Mouse (Mus musculus) embryonic facial prominence, embryonic 14.5 days (tissue): ENCODE results near the gene Mical1. TPM values are rescaled to one million over a fixed set of nuclear protein-coding genes. Genes with fewer than 3 reads are reported as not detected.

Experiments used
- ATAC-seq: fragments of 200-750 bp; cut with Nextera tagmentation; 2 replicates; pipeline ENCODE4 v1.8.0; 2017; ENCODE audit warnings: low read depth, moderate number of reproducible peaks, moderate TSS enrichment
- DNase-seq: peaks from one replicate; pipeline ENCODE4 v3.0.0-alpha.2; 2015; ENCODE audit warnings: low spot score
- H3K27ac ChIP-seq: fragments of 300-500 bp; sonication (generic); replicated peaks from 2 replicates; pipeline ENCODE4 v1.5.1; 2014; ENCODE audit warnings: low read depth, mild to moderate bottlenecking, low read length, moderate library complexity
- H3K27me3 ChIP-seq: fragments of 300-500 bp; sonication (generic); replicated peaks from 2 replicates; pipeline ENCODE4 v1.6.1; 2014; ENCODE audit warnings: low read length; ENCODE audit not compliant: control insufficient read depth, insufficient read depth
- H3K36me3 ChIP-seq: fragments of 300-500 bp; sonication (generic); 2 replicates; pipeline ENCODE4 v1.6.1; 2014; ENCODE audit warnings: low read length, mixed read lengths; ENCODE audit not compliant: control insufficient read depth, insufficient read depth
- H3K4me1 ChIP-seq: fragments of 300-500 bp; sonication (generic); 2 replicates; pipeline ENCODE4 v1.6.1; 2014; ENCODE audit warnings: antibody characterized with exemption, low read length; ENCODE audit not compliant: control insufficient read depth, insufficient read depth
- H3K4me2 ChIP-seq: fragments of 300-500 bp; sonication (generic); 2 replicates; pipeline ENCODE4 v1.6.1; 2014; ENCODE audit warnings: low read depth, mild to moderate bottlenecking, low read length, moderate library complexity, mixed read lengths
- H3K4me3 ChIP-seq: fragments of 300-500 bp; sonication (generic); 2 replicates; pipeline ENCODE4 v1.5.1; 2014; ENCODE audit warnings: low read depth, mild to moderate bottlenecking, low read length
- H3K9ac ChIP-seq: fragments of 300-500 bp; sonication (generic); 2 replicates; pipeline ENCODE4 v1.6.1; 2014; ENCODE audit warnings: low read depth, mild to moderate bottlenecking, low read length, moderate library complexity, mixed read lengths
- H3K9me3 ChIP-seq: fragments of 300-500 bp; sonication (generic); 2 replicates; pipeline ENCODE4 v1.6.1; 2016; ENCODE audit warnings: low read length; ENCODE audit not compliant: control insufficient read depth
- whole genome bisulfite sequencing: fragments of 180-500 bp; shearing (Covaris S2); extraction: QIAGEN DNeasy Blood & Tissue Kit; methylation state at CpG from one replicate; pipeline ENCODE4 v1.1.7; 2014; 5-methylcytosine and 5-hydroxymethylcytosine counted together
- polyA plus RNA-seq: library from polyadenylated mRNA; unstranded; fragments of >200 nt; fragmentation: Nextera tagmentation; extraction: Ambion mirVana; gene quantifications from 2 replicates; pipeline ENCODE4 v1.2.1, GENCODE M21; 2014

The Mical1 gene
- polyA plus RNA-seq, 1 experiment from 2014 or later, result 26.4 TPM

GRCm38 (mm10) chr10:41472962-41473481 lies 3.1 kb upstream of the Mical1 start:
- WGBS, result 75% methylated on average over 5 of the region's 5 CpGs
- no peaks in the 10 kb centered on the region for H3K27me3 ChIP-seq
- no peak overlapping the region for H3K9ac ChIP-seq
- DNase-seq (no peak), ATAC-seq (no peak)
- no peak overlapping the region for H3K4me2 ChIP-seq
- H3K4me3 ChIP-seq, result no peak overlapping the region
- no peaks in the 10 kb centered on the region for H3K36me3 ChIP-seq
- peaks cover 12% of the 10 kb centered on the region for H3K4me1 ChIP-seq
- no peak overlapping the region for H3K27ac ChIP-seq
- no peaks in the 10 kb centered on the region for H3K9me3 ChIP-seq

GRCm38 (mm10) chr10:41473782-41474468 lies 2.2 kb upstream of the Mical1 start:
- DNase-seq (no peak), ATAC-seq (no peak)
- no peak overlapping the region for H3K27ac ChIP-seq
- H3K4me3 ChIP-seq, result no peak overlapping the region
- H3K27me3 ChIP-seq, result no peaks in the 10 kb centered on the region
- peaks cover 14% of the 10 kb centered on the region for H3K4me1 ChIP-seq
- no peaks in the 10 kb centered on the region for H3K9me3 ChIP-seq
- WGBS, result 71% methylated on average over 6 of the region's 6 CpGs
- no peak overlapping the region for H3K4me2 ChIP-seq
- H3K9ac ChIP-seq, result no peak overlapping the region
- H3K36me3 ChIP-seq, result no peaks in the 10 kb centered on the region

GRCm38 (mm10) chr10:41474981-41475391 lies 1.1 kb upstream of the Mical1 start:
- H3K9ac ChIP-seq, result no peak overlapping the region
- H3K9me3 ChIP-seq, result no peaks in the 10 kb centered on the region
- H3K36me3 ChIP-seq, result no peaks in the 10 kb centered on the region
- WGBS, result 63% methylated on average over 1 of the region's 1 CpGs
- ATAC-seq (no peak), DNase-seq (no peak)
- no peak overlapping the region for H3K4me2 ChIP-seq
- H3K27ac ChIP-seq, result 0 out of 2 replicates have a peak overlapping the region, but pooled peaks have one; percentile 15
- no peaks in the 10 kb centered on the region for H3K27me3 ChIP-seq
- H3K4me3 ChIP-seq, result no peak overlapping the region
- peaks cover 14% of the 10 kb centered on the region for H3K4me1 ChIP-seq

- Histone ChIP-seq H3K4me1 (peaks cover 14% of the 10 kb centered on the region), H3K9ac (peak overlapping the region; percentile 72), H3K27ac (peak overlapping the region; percentile 79), H3K4me3 (peak overlapping the region; percentile 53), H3K9me3 (no peaks in the 10 kb centered on the region), H3K36me3 (peaks cover 16% of the 10 kb centered on the region; the same call in 1 of the 2 replicates), H3K27me3 (no peaks in the 10 kb centered on the region), H3K4me2 (peak overlapping the region; percentile 90)
- 0% methylated on average over 9 of the region's 9 CpGs for WGBS
- peak; percentile 68 for DNase-seq
- ATAC-seq, result peak; percentile 20; the same call in 1 of the 2 replicates
Measured at GRCm38 (mm10) chr10:41477018-41477277, 834 bp downstream of the Mical1 start.

DNA sequence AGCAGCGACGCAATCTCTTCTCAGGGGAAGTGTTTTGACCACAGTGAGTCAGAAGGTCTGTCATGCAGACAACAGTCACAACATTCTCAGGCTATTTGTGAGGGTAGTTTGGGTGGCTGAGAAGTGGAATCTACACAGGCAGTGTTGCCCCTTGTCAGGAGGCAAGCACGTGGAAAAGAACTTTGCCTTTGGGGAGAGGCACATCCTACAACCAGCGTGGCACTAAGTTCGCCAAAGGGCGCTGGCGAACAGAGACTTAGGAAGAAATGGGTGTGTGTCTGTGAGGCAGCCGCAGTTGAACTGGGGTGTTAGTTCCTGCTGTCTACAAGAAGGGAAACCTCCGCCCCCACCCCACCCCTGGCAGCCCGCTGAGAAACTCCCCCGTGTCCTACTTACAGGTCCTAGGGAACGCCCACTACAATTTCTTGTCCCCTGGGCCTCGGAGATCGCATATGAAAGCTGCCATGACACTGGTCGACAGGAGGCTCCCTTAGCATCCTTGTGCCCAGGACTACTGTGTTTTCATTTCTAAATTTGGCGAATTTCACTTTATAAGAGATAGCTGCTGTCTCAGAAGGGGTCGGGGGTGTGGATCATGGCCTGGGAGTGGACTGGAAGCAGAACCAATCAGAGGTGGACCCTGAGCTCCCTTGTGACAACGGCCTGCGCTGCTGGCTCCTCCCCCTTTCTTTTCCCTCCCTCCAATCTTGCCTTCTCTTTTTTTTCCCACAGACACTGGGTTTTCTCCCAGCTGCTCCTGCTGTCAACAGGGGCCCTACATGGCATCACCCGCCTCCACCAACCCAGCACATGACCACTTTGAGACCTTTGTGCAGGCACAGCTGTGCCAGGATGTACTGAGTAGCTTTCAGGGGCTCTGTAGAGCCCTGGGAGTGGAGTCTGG lies 1.4 kb downstream of the Mical1 start:
- ATAC-seq (peak; percentile 82), DNase-seq (peak; percentile 87)
- Histone ChIP-seq H3K9me3 (no peaks in the 10 kb centered on the region), H3K4me1 (peaks cover 14% of the 10 kb centered on the region), H3K4me2 (peak overlapping the region; percentile 90), H3K27me3 (no peaks in the 10 kb centered on the region), H3K36me3 (peaks cover 22% of the 10 kb centered on the region; the same call in 1 of the 2 replicates), H3K27ac (peak overlapping the region; percentile 79), H3K4me3 (peak overlapping the region; percentile 53), H3K9ac (peak overlapping the region; percentile 72)
- 3% methylated on average over 18 of the region's 20 CpGs for WGBS

DNA sequence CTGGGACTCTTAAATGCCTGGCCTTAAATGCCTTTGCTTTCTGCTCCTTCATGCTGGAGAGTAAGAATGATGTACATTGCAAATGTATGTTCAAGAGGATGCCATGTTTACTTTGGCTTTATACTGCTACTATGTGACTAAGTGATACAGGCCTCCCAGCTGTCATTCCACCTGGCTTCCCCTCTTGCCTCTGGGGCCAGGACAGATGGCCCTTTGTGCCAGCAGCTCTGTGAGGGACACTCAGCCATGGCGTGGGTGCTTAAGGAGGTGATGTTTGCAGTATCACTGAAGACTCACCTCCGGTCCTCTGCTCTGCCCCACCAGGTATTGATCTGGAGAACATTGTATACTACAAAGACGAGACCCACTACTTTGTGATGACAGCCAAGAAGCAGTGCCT lies 3.8 kb downstream of the Mical1 start:
- 83% methylated on average over 3 of the region's 3 CpGs for WGBS
- H3K4me2 ChIP-seq, result no peak overlapping the region
- H3K4me1 ChIP-seq, result peaks cover 14% of the 10 kb centered on the region
- H3K36me3 ChIP-seq, result peaks cover 46% of the 10 kb centered on the region
- H3K27ac ChIP-seq, result no peak overlapping the region
- ATAC-seq, result no peak
- H3K27me3 ChIP-seq, result no peaks in the 10 kb centered on the region
- no peak overlapping the region for H3K4me3 ChIP-seq
- no peak overlapping the region for H3K9ac ChIP-seq
- DNase-seq, result no peak
- H3K9me3 ChIP-seq, result no peaks in the 10 kb centered on the region

DNA sequence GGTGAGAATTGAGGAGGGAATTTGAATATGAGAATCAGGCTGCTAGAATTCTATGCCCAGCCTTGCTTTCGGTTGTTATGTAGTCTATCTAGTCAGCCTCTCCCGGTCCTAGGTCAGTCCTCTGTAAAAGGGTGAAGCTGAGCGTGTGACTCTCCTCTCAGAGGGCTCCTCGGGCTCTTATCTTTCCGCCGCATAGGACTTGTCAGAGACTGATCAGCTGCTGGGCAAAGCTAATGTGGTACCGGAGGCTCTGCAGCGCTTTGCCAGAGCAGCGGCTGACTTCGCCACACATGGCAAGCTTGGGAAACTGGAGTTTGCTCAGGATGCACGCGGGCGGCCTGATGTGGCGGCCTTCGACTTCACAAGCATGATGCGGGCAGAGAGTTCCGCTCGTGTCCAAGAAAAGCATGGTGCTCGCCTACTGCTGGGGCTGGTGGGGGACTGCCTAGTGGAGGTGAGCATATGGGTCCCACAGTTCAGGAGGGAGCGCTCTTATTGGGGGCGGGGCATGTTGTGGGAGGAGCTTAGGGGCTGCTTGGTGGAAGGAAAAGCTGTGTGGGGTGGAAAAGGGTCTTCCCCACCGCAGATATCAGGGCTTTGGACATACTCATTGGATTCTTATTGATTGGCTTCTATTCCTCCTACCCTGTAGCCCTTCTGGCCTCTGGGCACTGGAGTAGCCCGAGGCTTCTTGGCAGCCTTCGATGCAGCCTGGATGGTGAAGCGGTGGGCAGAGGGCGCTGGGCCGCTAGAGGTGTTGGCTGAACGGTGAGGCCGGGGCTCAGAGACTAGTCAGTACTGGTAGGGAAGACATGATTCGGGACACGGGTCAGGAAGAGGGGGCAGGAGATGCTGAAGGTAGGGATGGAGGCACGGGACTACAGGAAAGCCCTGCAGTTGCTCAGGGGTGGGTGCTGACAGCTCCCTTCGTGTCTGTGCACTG lies 5.1 kb downstream of the Mical1 start:
- Histone ChIP-seq H3K27me3 (no peaks in the 10 kb centered on the region), H3K4me3 (no peak overlapping the region), H3K4me2 (no peak overlapping the region), H3K9ac (no peak overlapping the region), H3K4me1 (peaks cover 11% of the 10 kb centered on the region), H3K9me3 (no peaks in the 10 kb centered on the region), H3K36me3 (peaks cover 59% of the 10 kb centered on the region), H3K27ac (no peak overlapping the region)
- DNase-seq (no peak), ATAC-seq (no peak)
- WGBS, result 70% methylated on average over 33 of the region's 33 CpGs

DNA sequence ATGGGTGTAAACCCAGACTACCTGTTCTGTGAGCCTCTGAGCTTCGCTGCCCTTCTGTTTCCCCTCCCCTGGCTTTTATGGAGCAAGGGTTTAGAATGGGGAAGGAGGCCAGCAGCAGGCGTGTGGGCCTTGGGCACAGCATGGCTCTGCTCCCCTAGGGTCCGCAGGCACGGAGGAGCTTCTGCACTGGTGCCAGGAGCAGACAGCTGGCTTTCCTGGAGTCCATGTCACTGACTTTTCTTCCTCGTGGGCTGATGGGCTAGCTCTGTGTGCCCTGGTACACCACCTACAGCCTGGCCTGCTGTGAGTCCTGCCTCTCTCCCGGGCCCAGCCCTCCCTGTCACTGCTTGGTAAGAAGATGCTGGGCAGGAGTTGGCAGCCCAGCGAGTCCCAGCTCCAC lies 6.3 kb downstream of the Mical1 start:
- Histone ChIP-seq H3K4me2 (no peak overlapping the region), H3K4me3 (no peak overlapping the region), H3K9ac (no peak overlapping the region), H3K36me3 (peaks cover 71% of the 10 kb centered on the region), H3K9me3 (no peaks in the 10 kb centered on the region), H3K4me1 (peaks cover 6% of the 10 kb centered on the region), H3K27ac (no peak overlapping the region), H3K27me3 (no peaks in the 10 kb centered on the region)
- 79% methylated on average over 7 of the region's 7 CpGs for WGBS
- ATAC-seq (no peak), DNase-seq (no peak)
